Mouse (Mus musculus) embryonic facial prominence, embryonic 10.5 days (tissue): Measurements from ENCODE around the gene Cdkal1. TPM values are rescaled to one million over a fixed set of nuclear protein-coding genes. Genes with fewer than 3 reads are reported as not detected.
A peak's percentile ranks its signal among the peaks of the same experiment; 100 is the strongest.

Experiments used
- DNase-seq: peaks from one replicate; pipeline ENCODE4 v3.0.0-alpha.2; 2017; ENCODE audit warnings: low spot score
- H3K27ac ChIP-seq: fragments of 300-500 bp; sonication (generic); replicated peaks from 2 replicates; pipeline ENCODE4 v1.5.1; 2016; ENCODE audit warnings: mild to moderate bottlenecking
- H3K27me3 ChIP-seq: fragments of 300-500 bp; sonication (generic); replicated peaks from 2 replicates; pipeline ENCODE4 v1.6.1; 2016; ENCODE audit warnings: low read depth, mild to moderate bottlenecking; ENCODE audit not compliant: poor library complexity, severe bottlenecking
- H3K36me3 ChIP-seq: fragments of 300-500 bp; sonication (generic); replicated peaks from 2 replicates; pipeline ENCODE4 v1.6.1; 2016; ENCODE audit warnings: mild to moderate bottlenecking, moderate library complexity
- H3K4me1 ChIP-seq: fragments of 300-500 bp; sonication (generic); 2 replicates; pipeline ENCODE4 v1.6.1; 2016
- H3K4me3 ChIP-seq: fragments of 300-500 bp; sonication (generic); 2 replicates; pipeline ENCODE4 v1.5.1; 2016; ENCODE audit warnings: mild to moderate bottlenecking, moderate library complexity
- H3K9me3 ChIP-seq: fragments of 300-500 bp; sonication (generic); 2 replicates; pipeline ENCODE4 v1.6.1; 2016; ENCODE audit warnings: mild to moderate bottlenecking
- WGBS: fragments of 180-500 bp; shearing (Covaris S2); methylation state at CpG from one replicate; pipeline ENCODE4 v1.1.7; 2016; 5-methylcytosine and 5-hydroxymethylcytosine counted together
- polyA plus RNA-seq: library from polyadenylated mRNA; unstranded; fragments of >200 nt; fragmentation: Nextera tagmentation; extraction: Ambion mirVana; gene quantifications from 2 replicates; pipeline ENCODE4 v1.2.1, GENCODE M21; 2016

Gene Cdkal1
- polyA plus RNA-seq, 1 experiment from 2014 or later = 35.2 TPM

DNA sequence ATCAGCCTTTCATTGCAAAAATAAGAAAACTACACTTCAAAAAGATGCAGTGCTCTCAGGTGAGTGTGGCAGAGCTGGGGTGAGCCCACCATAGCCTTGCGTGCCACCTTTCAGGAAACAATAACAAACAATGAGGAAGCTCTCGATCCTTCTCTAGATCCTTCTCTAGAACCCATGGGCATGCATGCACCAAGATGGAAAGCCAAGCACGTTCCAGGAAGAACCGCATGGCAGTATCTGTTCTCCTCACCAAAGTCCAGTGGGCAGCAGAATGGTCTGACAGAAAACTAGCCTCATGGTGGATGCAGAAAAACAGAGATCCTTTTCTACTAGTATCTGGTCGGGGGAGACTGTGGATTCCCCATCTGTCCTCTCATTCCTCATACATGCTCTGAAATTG, 134.3 kb downstream of the Cdkal1 start:
- no peaks in the 10 kb centered on the region for H3K27me3 ChIP-seq
- H3K4me1 ChIP-seq = peaks cover 5% of the 10 kb centered on the region; the same call in 1 of the 2 replicates
- H3K36me3 ChIP-seq = no peaks in the 10 kb centered on the region
- no peak overlapping the region for H3K4me3 ChIP-seq
- WGBS = 89% methylated on average over 5 of the region's 5 CpGs
- DNase-seq = no peak
- no peak overlapping the region for H3K27ac ChIP-seq
- H3K9me3 ChIP-seq = no peaks in the 10 kb centered on the region

DNA sequence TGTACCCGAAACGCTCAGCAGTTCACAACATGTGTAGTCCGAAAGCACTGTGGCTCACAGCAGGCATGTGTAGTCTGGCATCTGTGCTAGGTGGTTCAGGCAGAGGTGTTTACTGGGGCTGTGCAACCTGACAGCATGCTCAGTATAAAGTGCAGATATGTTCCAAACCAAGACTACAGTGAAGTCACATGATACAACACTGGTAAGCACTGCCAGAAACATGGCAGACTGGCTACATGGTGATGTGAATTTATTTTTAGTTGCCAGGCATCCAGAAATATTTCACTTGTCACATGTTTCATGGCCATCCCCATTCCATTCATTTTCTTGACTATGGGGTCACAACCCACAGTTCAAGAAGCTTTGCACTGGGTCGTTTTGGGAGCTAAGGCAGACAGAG, 138.9 kb downstream of the Cdkal1 start:
- H3K4me3 ChIP-seq = no peak overlapping the region
- H3K36me3 ChIP-seq = no peaks in the 10 kb centered on the region
- no peaks in the 10 kb centered on the region for H3K9me3 ChIP-seq
- no peak for DNase-seq
- H3K27me3 ChIP-seq = no peaks in the 10 kb centered on the region
- WGBS = 76% methylated on average over 4 of the region's 4 CpGs
- peaks cover 41% of the 10 kb centered on the region for H3K4me1 ChIP-seq
- H3K27ac ChIP-seq = no peak overlapping the region

DNA sequence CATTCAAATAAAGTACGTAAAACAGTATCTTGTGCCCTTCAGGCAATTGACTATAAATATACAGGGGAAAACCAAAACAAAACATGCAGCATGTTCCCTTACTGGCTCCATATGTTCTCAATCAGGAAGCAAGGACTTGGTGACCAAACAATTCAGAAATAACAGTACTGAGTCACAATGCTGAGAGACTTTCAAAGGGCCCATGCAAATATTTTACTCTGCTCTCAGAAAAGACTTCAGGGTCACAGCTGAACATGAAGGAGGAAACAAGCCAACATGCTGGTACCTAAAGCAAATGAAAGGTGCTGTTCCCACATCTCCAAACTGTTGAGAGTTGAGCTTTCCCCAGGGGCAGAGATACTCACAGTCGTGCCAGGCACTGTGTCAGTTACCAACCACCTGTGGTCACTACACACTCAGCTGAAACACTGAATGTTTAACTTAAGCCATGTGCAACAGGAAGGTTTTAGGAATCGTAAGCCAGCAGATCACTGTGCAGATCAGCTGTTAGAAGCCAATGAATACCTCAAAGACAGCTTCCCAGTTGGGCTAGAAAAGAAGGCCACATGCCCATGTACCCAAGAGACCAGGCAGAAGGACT, 140.1 kb downstream of the Cdkal1 start:
- Histone ChIP-seq H3K4me3 (no peak overlapping the region), H3K4me1 (peaks cover 41% of the 10 kb centered on the region), H3K9me3 (no peaks in the 10 kb centered on the region), H3K27ac (peak overlapping the region; percentile 66), H3K27me3 (no peaks in the 10 kb centered on the region), H3K36me3 (no peaks in the 10 kb centered on the region)
- no peak for DNase-seq
- WGBS = 38% methylated on average over 3 of the region's 3 CpGs

DNA sequence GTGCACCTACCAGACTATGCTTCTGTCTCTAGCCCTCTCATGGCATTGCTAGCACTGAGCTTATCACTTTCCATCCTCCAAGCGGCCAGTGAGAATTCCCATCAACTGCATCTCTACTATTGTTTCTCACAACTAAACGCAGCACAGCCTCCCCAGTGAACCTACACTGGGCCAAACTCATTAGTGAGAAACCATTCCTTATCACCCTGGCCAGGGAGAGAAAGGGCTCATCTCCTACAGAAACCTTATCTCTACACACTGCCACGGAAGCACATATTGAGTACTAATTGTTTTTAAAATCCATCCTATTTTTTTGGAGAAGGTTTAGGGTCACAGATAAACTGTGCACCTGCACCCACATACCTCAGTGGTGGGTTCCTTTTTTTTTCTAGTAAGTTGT, 147.9 kb downstream of the Cdkal1 start:
- H3K36me3 ChIP-seq = peaks cover 7% of the 10 kb centered on the region; the same call in 1 of the 2 replicates
- H3K27me3 ChIP-seq = no peaks in the 10 kb centered on the region
- H3K27ac ChIP-seq = no peak overlapping the region
- H3K9me3 ChIP-seq = no peaks in the 10 kb centered on the region
- peaks cover 8% of the 10 kb centered on the region for H3K4me1 ChIP-seq
- no peak for DNase-seq
- no peak overlapping the region for H3K4me3 ChIP-seq
- 92% methylated on average over 3 of the region's 3 CpGs for WGBS

DNA sequence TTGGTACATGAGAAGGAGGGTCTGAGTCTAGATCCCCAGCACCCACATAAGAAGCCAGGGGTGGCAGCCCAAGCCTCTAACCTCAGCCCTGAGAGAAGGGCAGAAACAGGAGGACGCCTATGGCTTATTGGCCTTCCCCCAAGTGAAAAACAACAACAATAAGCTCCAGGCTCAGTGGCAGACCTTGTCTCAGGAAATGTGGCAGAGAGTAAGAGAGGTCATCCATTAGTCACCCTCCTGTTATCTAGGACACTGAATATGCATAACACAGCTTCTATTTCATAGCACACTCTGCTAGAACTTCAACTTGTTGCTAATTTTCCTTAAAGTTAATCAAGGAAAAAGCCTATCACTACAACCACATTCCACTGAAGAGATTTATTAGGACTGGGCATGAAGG, 154.1 kb downstream of the Cdkal1 start:
- no peaks in the 10 kb centered on the region for H3K9me3 ChIP-seq
- no peaks in the 10 kb centered on the region for H3K4me1 ChIP-seq
- no peak for DNase-seq
- H3K27me3 ChIP-seq = no peaks in the 10 kb centered on the region
- no peak overlapping the region for H3K4me3 ChIP-seq
- WGBS = 67% methylated on average over 1 of the region's 1 CpGs
- no peak overlapping the region for H3K27ac ChIP-seq
- H3K36me3 ChIP-seq = no peaks in the 10 kb centered on the region; the same call in 1 of the 2 replicates

DNA sequence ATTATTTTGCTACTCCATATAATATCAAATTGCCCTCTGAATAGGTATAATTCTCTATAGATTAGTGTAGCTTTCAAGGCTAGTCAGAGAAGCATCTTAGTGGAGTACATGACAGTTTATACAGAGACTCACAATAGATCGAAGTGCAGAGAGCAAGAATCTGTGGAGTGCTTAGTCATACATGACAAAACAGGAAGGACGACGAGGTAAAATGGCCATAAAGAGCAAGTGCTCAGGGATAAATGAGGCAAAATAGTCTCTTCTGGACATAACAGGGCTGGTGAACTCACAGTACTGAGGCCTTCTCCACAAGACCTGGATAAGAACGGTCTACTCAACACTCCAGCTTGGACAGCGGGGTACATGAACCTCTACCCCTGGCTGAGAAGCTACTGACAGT, 155.6 kb downstream of the Cdkal1 start:
- Histone ChIP-seq H3K27me3 (no peaks in the 10 kb centered on the region), H3K4me3 (no peak overlapping the region), H3K9me3 (no peaks in the 10 kb centered on the region), H3K36me3 (no peaks in the 10 kb centered on the region; the same call in 1 of the 2 replicates), H3K4me1 (no peaks in the 10 kb centered on the region), H3K27ac (no peak overlapping the region)
- 97% methylated on average over 5 of the region's 5 CpGs for WGBS
- no peak for DNase-seq

DNA sequence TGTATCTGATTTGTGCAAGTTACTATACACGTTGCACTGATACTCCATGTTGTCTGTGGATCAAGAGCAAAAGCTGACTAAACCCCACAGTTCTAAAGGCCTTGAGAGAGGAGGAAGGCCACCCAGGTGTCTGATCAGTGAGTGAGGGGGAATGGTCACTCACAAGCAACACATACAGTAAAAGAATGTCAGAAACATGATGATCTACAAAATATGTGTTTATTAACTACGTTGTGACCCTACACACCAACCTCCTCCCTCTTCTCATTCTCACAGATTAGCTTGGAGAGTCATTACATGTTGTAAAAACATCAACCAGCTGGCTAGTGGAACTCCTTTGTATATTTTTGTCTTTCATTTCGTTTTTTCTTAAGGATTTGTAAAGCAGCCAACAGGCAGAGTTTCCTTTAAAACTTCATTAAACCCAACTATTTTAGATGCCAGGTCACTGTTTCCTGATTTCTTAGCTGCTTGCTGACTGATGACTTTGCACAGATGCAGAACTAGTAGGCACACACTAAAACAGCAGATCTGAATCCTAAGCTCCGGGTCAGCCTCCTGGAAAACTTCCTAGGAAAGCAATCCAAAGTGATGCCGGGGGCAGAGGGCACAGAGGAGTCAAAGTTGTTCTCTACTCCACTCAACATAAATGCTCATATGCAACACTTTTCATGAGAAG, 157.0 kb downstream of the Cdkal1 start:
- H3K27ac ChIP-seq = no peak overlapping the region
- no peaks in the 10 kb centered on the region; the same call in 1 of the 2 replicates for H3K36me3 ChIP-seq
- no peak for DNase-seq
- no peaks in the 10 kb centered on the region for H3K27me3 ChIP-seq
- H3K4me3 ChIP-seq = no peak overlapping the region
- H3K4me1 ChIP-seq = no peaks in the 10 kb centered on the region
- 79% methylated on average over 5 of the region's 5 CpGs for WGBS
- no peaks in the 10 kb centered on the region for H3K9me3 ChIP-seq

DNA sequence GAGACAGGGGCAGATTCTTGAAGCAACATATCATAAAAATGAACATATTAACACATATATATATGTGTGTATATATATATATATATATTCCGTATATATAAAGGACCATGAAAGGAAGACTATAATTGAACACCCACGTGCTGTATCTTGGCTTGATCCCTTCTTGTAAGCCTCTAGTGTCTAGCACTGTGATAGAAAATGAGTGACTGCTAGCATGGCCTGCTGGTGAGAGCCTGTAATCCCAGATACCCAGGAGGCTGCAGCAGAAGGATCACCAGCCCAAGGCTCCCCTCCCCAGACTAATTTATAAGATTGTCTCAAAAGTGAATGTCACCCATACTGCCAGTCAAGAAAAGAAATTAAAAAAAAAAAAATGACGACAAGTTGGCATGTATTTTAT, 158.2 kb downstream of the Cdkal1 start:
- Histone ChIP-seq H3K9me3 (no peaks in the 10 kb centered on the region), H3K36me3 (no peaks in the 10 kb centered on the region), H3K27ac (no peak overlapping the region), H3K4me3 (no peak overlapping the region), H3K4me1 (no peaks in the 10 kb centered on the region), H3K27me3 (no peaks in the 10 kb centered on the region)
- DNase-seq = no peak
- 86% methylated on average over 3 of the region's 3 CpGs for WGBS

DNA sequence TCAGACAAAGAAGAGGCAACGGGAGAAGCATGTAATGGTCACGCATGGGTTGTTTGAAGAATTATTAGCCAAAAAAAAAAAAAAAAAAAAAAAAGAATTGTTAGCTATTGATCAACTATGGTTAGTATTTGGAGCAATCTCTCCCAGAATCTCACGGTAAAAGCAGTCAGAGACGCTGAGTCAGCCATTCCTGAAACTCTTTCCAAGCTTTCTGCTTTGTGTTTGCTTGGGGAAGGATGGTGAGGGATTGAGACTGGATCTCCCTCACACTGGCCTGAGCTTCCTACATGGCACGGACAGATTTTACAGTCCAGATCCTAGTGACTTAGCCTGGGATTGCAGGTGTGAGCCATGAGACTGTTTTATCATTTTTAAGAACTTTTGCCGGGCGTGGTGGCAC, 164.7 kb downstream of the Cdkal1 start:
- WGBS = 90% methylated on average over 7 of the region's 7 CpGs
- Histone ChIP-seq H3K27ac (no peak overlapping the region), H3K4me1 (no peaks in the 10 kb centered on the region), H3K9me3 (no peaks in the 10 kb centered on the region), H3K4me3 (no peak overlapping the region), H3K27me3 (no peaks in the 10 kb centered on the region), H3K36me3 (no peaks in the 10 kb centered on the region)
- no peak for DNase-seq

DNA sequence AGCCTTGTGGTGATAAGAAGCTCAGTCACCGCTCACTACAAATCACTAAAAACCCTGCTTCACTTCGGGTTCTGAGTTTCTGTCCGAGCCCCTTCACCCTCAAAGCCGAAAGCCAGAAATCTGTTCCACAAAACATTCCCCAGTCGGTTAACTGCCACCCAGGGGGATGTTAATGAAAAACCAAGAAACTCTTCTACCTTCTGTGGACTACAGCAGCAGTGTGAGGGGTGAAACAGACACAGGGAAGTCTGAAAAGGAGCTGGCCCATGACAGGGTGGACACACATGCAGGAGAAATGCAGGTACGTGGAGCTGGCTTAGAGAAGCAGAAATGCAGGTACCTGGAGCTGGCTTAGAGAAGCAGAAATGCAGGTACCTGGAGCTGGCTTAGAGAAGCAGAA, 166.6 kb downstream of the Cdkal1 start:
- Histone ChIP-seq H3K27me3 (no peaks in the 10 kb centered on the region), H3K4me3 (no peak overlapping the region), H3K27ac (no peak overlapping the region), H3K9me3 (no peaks in the 10 kb centered on the region), H3K36me3 (no peaks in the 10 kb centered on the region), H3K4me1 (no peaks in the 10 kb centered on the region)
- WGBS = 90% methylated on average over 6 of the region's 6 CpGs
- DNase-seq = no peak

DNA sequence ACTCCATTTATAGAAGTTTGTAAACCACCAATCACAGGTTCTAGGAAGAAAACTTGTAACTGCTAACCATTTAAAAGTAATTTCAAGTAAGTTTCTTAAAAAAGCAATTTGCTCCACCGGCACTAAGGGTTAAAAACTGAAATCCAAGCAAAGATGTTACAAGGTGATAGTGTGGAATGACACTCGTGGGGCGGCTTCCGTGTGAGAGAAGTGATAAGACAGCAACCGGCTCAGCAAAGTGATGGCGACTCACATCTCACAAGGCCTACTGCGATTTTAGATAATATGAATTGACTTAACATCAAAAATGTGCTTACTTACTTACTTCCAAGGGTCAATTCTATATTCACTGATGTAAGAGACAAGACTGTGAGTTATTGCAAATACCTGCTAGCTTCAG, 167.6 kb downstream of the Cdkal1 start:
- 91% methylated on average over 7 of the region's 7 CpGs for WGBS
- H3K36me3 ChIP-seq = no peaks in the 10 kb centered on the region
- H3K27me3 ChIP-seq = no peaks in the 10 kb centered on the region
- no peaks in the 10 kb centered on the region for H3K4me1 ChIP-seq
- DNase-seq = no peak
- no peak overlapping the region for H3K4me3 ChIP-seq
- no peak overlapping the region for H3K27ac ChIP-seq
- H3K9me3 ChIP-seq = no peaks in the 10 kb centered on the region

DNA sequence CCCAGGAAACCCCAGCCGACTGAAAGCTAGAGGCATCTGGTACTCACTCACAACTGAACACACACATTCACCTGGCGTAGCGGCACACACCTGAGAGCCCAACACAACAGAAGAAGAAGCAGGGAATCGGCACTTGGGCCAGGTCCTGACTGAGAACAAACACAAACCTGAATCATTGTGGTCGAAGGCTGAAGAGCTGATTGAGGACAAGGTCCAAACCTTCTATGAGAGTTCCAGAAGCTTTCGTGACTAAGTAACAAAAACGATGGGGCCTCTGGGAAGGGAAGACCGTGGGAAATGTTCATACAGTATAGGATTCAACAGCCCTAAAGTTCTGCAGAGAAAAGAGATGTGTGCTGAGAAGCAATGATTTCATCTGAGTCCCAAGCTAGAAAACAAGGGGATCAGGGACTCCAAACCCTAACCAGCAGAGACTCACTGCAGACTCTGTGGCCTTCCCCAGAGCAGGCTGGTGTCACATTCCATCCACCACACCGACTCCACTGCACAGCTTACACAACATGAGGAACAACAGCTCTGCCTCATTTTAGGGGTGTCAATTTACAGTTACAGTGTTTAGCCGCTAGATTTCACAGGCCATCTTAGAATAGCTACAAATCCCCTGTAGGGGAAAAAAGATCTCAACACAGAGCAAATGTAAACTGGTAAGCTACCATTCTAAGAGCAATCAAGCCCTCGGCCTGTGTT, 175.8 kb downstream of the Cdkal1 start:
- Histone ChIP-seq H3K4me1 (peaks cover 9% of the 10 kb centered on the region), H3K9me3 (no peaks in the 10 kb centered on the region), H3K36me3 (no peaks in the 10 kb centered on the region), H3K4me3 (no peak overlapping the region), H3K27me3 (no peaks in the 10 kb centered on the region), H3K27ac (peak overlapping the region; percentile 37; the same call in 1 of the 2 replicates)
- 83% methylated on average over 11 of the region's 11 CpGs for WGBS
- no peak for DNase-seq

DNA sequence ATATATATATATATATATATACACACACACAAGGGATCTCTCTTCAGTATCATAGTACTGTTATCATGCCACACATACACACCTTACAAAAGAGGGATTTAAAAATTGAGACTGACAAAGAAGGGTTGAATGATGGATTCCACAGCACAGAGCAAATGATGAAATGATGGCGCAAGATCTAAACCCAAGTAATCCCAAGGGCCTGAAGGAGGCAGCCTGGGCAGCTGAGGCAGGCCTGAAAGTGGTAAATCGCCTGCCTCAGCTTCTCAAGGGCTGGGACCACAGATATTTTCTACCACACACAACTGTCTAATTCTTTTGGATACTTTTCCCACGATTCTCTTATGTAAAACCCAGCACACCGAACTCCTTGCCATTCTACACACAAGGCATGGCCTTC, 177.9 kb downstream of the Cdkal1 start:
- H3K4me1 ChIP-seq = peaks cover 9% of the 10 kb centered on the region
- no peak overlapping the region for H3K4me3 ChIP-seq
- H3K27me3 ChIP-seq = no peaks in the 10 kb centered on the region
- H3K36me3 ChIP-seq = no peaks in the 10 kb centered on the region
- H3K27ac ChIP-seq = no peak overlapping the region
- WGBS = 97% methylated on average over 4 of the region's 4 CpGs
- H3K9me3 ChIP-seq = no peaks in the 10 kb centered on the region
- DNase-seq = no peak
